Mouse (Mus musculus): Measurements from ENCODE around the gene Vmn1r42. TPM values are rescaled to one million over a fixed set of nuclear protein-coding genes. Genes with fewer than 3 reads are reported as not detected.
"Not testable (repeated sequence)": the region's sequence is repeated elsewhere in the genome, so short reads cannot be mapped to it uniquely, and the experiment has no call there.

The Vmn1r42 gene
- not detected for polyA plus RNA-seq (2017; shearing (Covaris generic))

GRCm38 (mm10) chr6:89876313-89876712 lies at the start of gene Vmn1r42, which contains the start of gene Vmn1r43:
TSS of gene Vmn1r42 (minus strand) at chr6:89876413.
TSS of gene Vmn1r43 (minus strand) at chr6:89876413.
- ATAC-seq = not testable (repeated sequence)

- ATAC-seq = no peak
Observed at GRCm38 (mm10) chr6:89883812-89884211, 7.6 kb upstream of the Vmn1r42 start.

GRCm38 (mm10) chr6:89883360-89883759 lies 7.1 kb upstream of the Vmn1r42 start, which contains the start of gene Vmn1r44:
TSS of gene Vmn1r44 (plus strand) at chr6:89883660.
- no peak for ATAC-seq

- no peak for ATAC-seq
Observed at GRCm38 (mm10) chr6:89880867-89881266, 4.7 kb upstream of the Vmn1r42 start.

- ATAC-seq = no peak
Observed at GRCm38 (mm10) chr6:89876963-89877362, 750 bp upstream of the Vmn1r42 start.

GRCm38 (mm10) chr6:89867976-89868375 lies 8.2 kb downstream of the Vmn1r42 start:
- ATAC-seq = no peak

- no peak for ATAC-seq
Observed at GRCm38 (mm10) chr6:89867276-89867675, 8.9 kb downstream of the Vmn1r42 start.

- ATAC-seq = no peak
Observed at GRCm38 (mm10) chr6:89863792-89864191, 12.4 kb downstream of the Vmn1r42 start.

GRCm38 (mm10) chr6:89859839-89860238 lies 16.4 kb downstream of the Vmn1r42 start:
- ATAC-seq = no peak

- ATAC-seq = no peak
Observed at GRCm38 (mm10) chr6:89857552-89857951, 18.7 kb downstream of the Vmn1r42 start.

Other genes starting within 250 kb of the Vmn1r42 start
- gene Txnrd3, start 232.4 kb downstream of the Vmn1r42 start, polyA plus RNA-seq (2017; shearing (Covaris generic)) = under 1 TPM; 0.17 to 0.97 TPM
- not detected for gene Vmn1r40, start 168.9 kb downstream of the Vmn1r42 start, polyA plus RNA-seq (2017; shearing (Covaris generic))
- gene Vmn1r41, start 135.6 kb downstream of the Vmn1r42 start, polyA plus RNA-seq (2017; shearing (Covaris generic)) = not detected
- not detected for gene Vmn1r43, start within 50 bp of the Vmn1r42 start, polyA plus RNA-seq (2017; shearing (Covaris generic))
- not detected for gene Vmn1r44, start 7.2 kb upstream of the Vmn1r42 start, polyA plus RNA-seq (2017; shearing (Covaris generic))
- not detected for gene Vmn1r45, start 64.2 kb upstream of the Vmn1r42 start, polyA plus RNA-seq (2017; shearing (Covaris generic))
- under 1 TPM in 1 of 2 experiments, not detected in 1; 0.12 TPM for gene Vmn1r46, start 92.9 kb upstream of the Vmn1r42 start, polyA plus RNA-seq (2017; shearing (Covaris generic))
- not detected for gene Vmn1r47, start 139.7 kb upstream of the Vmn1r42 start, polyA plus RNA-seq (2017; shearing (Covaris generic))
- gene Vmn1r48, start 160.4 kb upstream of the Vmn1r42 start, polyA plus RNA-seq (2017; shearing (Covaris generic)) = not detected
- gene Vmn1r49, start 202.1 kb upstream of the Vmn1r42 start, polyA plus RNA-seq (2017; shearing (Covaris generic)) = not detected
- not detected for gene Vmn1r50, start 225.0 kb upstream of the Vmn1r42 start, polyA plus RNA-seq (2017; shearing (Covaris generic))
- not detected for gene Vmn1r51, start 246.2 kb upstream of the Vmn1r42 start, polyA plus RNA-seq (2017; shearing (Covaris generic))